In genomic region chr11:118233924-118234323, GRCm38 (mm10) we compare ENCODE assay signal across 18 mouse cellular contexts. TPM values are rescaled to one million over a fixed set of nuclear protein-coding genes. Genes with fewer than 3 reads are reported as not detected.
DNase-seq lines count a peak whose midpoint lies in the region; ATAC-seq and TF ChIP-seq lines count a peak whose summit lies in the region.
"Had no signal": no experiment of that assay in that cellular context is flagged by ENCODE, and none has a peak within 500 bp of the region (broad histone marks: within the 10 kb centered on the region; RNA-seq: fewer than 3 reads in every experiment).

No protein-coding gene starts in this region.

- H3K79me2 ChIP-seq in heart, adult 2 months (replicated peaks; ENCODE audit: control insufficient read depth, insufficient read depth, low read length) = peaks cover 14% of the 10 kb centered on the region

- H3K4me2 ChIP-seq in stomach, postnatal 0 days (replicated peaks; ENCODE audit: low read depth) = no peak overlapping the region
- H3K4me2 ChIP-seq: forebrain, embryonic 12.5 days; hindbrain, embryonic 14.5 days had no signal

- H3K9ac ChIP-seq in heart, adult 2 months (ENCODE audit: low read depth, low read length) = no peak overlapping the region
- no peak overlapping the region for H3K9ac ChIP-seq in stomach, postnatal 0 days (ENCODE audit: low read length)
- H3K9ac ChIP-seq: forebrain, embryonic 12.5 days; hindbrain, embryonic 14.5 days had no signal

- intact Hi-C loops in heart, adult 2 months (cut with DNase I) = loop anchor here (2.0 kb wide), 1 partner anchor 15 kb away; the partner anchor contains the start of gene Cyth1

- peaks cover 47% of the 10 kb centered on the region for H3K4me1 ChIP-seq in heart, adult 2 months (ENCODE audit: control insufficient read depth, insufficient read depth, low read length)
- H3K4me1 ChIP-seq in brown adipose tissue, adult 24 weeks (ENCODE audit: control insufficient read depth, insufficient read depth, insufficient read length, low read length) = peaks cover 62% of the 10 kb centered on the region
- 0 out of 2 replicates have a peak, but pooled peaks cover 4% of the 10 kb centered on the region for H3K4me1 ChIP-seq in stomach, postnatal 0 days (replicated peaks; ENCODE audit: control insufficient read depth, insufficient read depth)

- no peak for TF ChIP-seq CTCF in heart, adult 2 months (IDR thresholded peaks at IDR 0.05)
- no peak for TF ChIP-seq CTCF in stomach, postnatal 0 days (IDR thresholded peaks at IDR 0.05; ENCODE audit: low read depth)

- peaks cover 33% of the 10 kb centered on the region for H3K36me3 ChIP-seq in heart, adult 2 months (ENCODE audit: control insufficient read depth, insufficient read depth, low read length)
- no peaks in the 10 kb centered on the region for H3K36me3 ChIP-seq in stomach, postnatal 0 days (ENCODE audit: control insufficient read depth, insufficient read depth, low read length)
- H3K36me3 ChIP-seq: forebrain, embryonic 12.5 days; heart, embryonic 10.5 days; hindbrain, embryonic 10.5 days had no signal

- H3K4me3 ChIP-seq in heart, adult 2 months = no peak overlapping the region
- H3K4me3 ChIP-seq in brown adipose tissue, adult 24 weeks (ENCODE audit: insufficient read depth, low read depth, low read length) = no peak overlapping the region
- H3K4me3 ChIP-seq in stomach, postnatal 0 days (ENCODE audit: low read depth, low read length) = no peak overlapping the region
- H3K4me3 ChIP-seq: forebrain, embryonic 12.5 days; heart, embryonic 10.5 days; hindbrain, embryonic 10.5 days had no signal

- H3K27ac ChIP-seq in heart, adult 2 months = peak overlapping the region; percentile 91
- H3K27ac ChIP-seq in brown adipose tissue, adult 24 weeks (replicated peaks; ENCODE audit: low read depth, low read length) = peak overlapping the region; percentile 93
- no peak overlapping the region; the same call in 1 of the 2 replicates for H3K27ac ChIP-seq in stomach, postnatal 0 days (replicated peaks)
- H3K27ac ChIP-seq: forebrain, embryonic 12.5 days; hindbrain, embryonic 14.5 days had no signal

- TF ChIP-seq EP300 in heart, adult 2 months (IDR thresholded peaks at IDR 0.05; ENCODE audit: insufficient read depth, low read depth, low read length) = no peak
- no peak for TF ChIP-seq EP300 in stomach, postnatal 0 days (optimal IDR thresholded peaks at IDR 0.05)

- 24% methylated on average over 3 of the region's 3 CpGs for WGBS in heart, adult 2 months
- 22% methylated on average over 3 of the region's 3 CpGs for WGBS in stomach, postnatal 0 days

- peak; percentile 47; the same call in 1 of the 2 replicates for ATAC-seq in stomach, postnatal 0 days (ENCODE audit: low FRiP score, low TSS enrichment)
- ATAC-seq: forebrain, embryonic 16.5 days; intestine, embryonic 16.5 days had no signal

- no peaks in the 10 kb centered on the region for H3K9me3 ChIP-seq in stomach, postnatal 0 days (ENCODE audit: control insufficient read depth, low read length)
- H3K9me3 ChIP-seq: forebrain, embryonic 12.5 days; heart, embryonic 10.5 days; hindbrain, embryonic 10.5 days had no signal

- no peak for TF ChIP-seq POLR2A in heart, adult 2 months (IDR thresholded peaks at IDR 0.05; ENCODE audit: insufficient read depth, low read depth, low read length)

- H3K27me3 ChIP-seq in heart, adult 2 months (ENCODE audit: control insufficient read depth, insufficient read depth, low read length) = no peaks in the 10 kb centered on the region
- H3K27me3 ChIP-seq in stomach, postnatal 0 days (ENCODE audit: control insufficient read depth, insufficient read depth, low read length) = no peaks in the 10 kb centered on the region
- H3K27me3 ChIP-seq: forebrain, embryonic 12.5 days had no signal

- no peak for DNase-seq in heart, adult 2 months
- DNase-seq in heart, adult 9 months (ENCODE audit: low spot score in 2 of 2) = no peak
- DNase-seq in CD4-positive helper T cell, adult 2 months (ENCODE audit: low read depth, low spot score) = peak; percentile 29
- DNase-seq in stomach, postnatal 0 days (ENCODE audit: low spot score) = no peak
- DNase-seq in right cerebral cortex, adult 2 months (ENCODE audit: low spot score in 2 of 2) = no peak
- no peak for DNase-seq in c-Kit-positive CD71-positive TER-119-positive erythroid progenitor cells, embryonic 14.5 days (ENCODE audit: low spot score)
- DNase-seq: adrenal gland, postnatal 10 days; cerebellum, adult 18-20 months; cerebellum, adult 9-11 months; cerebellum, postnatal 36 days; gastrocnemius, postnatal 14 days had no signal

RNA-seq across cellular contexts. Expression of gene Cyth1, which starts 14.5 kb away (rescaled TPM):
- 10 to 100 TPM; 54.1 to 56.0 TPM for total RNA-seq in heart, adult 2 months (2021)
- polyA plus RNA-seq in heart, adult 2 months (2012; rRNA removed) = 30.7 and 39.6 TPM in 2 replicates
- polyA plus RNA-seq in brown adipose tissue, adult 24 weeks (2012; ENCODE audit: insufficient read depth, insufficient read length, missing spikeins) = 37.2 and 41.9 TPM in 2 replicates
- polyA plus RNA-seq in stomach, postnatal 0 days (2015; fragmentation: Nextera tagmentation; extraction: Ambion mirVana) = 13.1 and 13.3 TPM in 2 replicates

RNA-seq across cellular contexts. Expression of gene Usp36, which starts 56.1 kb away (rescaled TPM):
- total RNA-seq in heart, adult 2 months (2021) = 10 to 100 TPM; 13.1 to 15.5 TPM
- polyA plus RNA-seq in heart, adult 2 months (2012; rRNA removed) = 10.3 and 14.6 TPM in 2 replicates
- polyA plus RNA-seq in brown adipose tissue, adult 24 weeks (2012; ENCODE audit: insufficient read depth, insufficient read length, missing spikeins) = 5.5 and 7.6 TPM in 2 replicates
- polyA plus RNA-seq in stomach, postnatal 0 days (2015; fragmentation: Nextera tagmentation; extraction: Ambion mirVana) = 8.1 and 8.9 TPM in 2 replicates
